Mouse (Mus musculus) G1E (cell line): ENCODE data around the gene Aknad1.

Experiments used
- CTCF ChIP-seq: IDR thresholded peaks from 2 replicates; pipeline ENCODE4 v1.5.1; 2012; ENCODE audit warnings: low read depth, low read length, inconsistent platforms, mixed read lengths
- GATA1 ChIP-seq: IDR thresholded peaks from 2 replicates; pipeline ENCODE4 v1.6.1; 2012; ENCODE audit warnings: borderline replicate concordance, low read length, inconsistent platforms, mixed read lengths

DNA sequence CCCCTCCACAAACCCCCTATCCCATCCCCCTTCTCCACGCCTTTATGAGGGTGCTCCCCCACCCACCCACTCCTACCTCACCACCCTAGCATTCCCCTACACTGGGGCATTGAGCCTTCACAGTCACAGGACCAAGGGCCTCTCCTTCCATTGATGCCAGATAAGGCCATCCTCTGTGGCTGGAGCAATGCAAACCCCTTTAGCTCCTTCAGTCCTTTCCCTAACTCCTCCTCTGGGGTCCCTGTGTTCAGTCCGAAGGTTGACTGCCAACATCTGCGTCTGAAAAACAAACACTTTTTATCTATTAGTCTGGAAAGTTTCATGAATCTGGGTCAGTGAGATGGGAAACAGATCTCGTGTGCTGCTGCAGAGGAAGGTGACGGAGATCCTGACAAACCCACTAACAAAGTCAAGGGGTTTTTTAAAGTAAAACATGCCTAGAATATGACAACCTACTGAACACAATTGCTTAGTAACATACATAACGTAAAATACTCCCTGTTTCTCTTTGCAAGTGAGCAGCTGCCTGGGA is 43.0 kb downstream of the Aknad1 start:
- no peak for TF ChIP-seq CTCF
- no peak for TF ChIP-seq GATA1
